Mouse (Mus musculus) CH12F3 (cell line): ENCODE data around the gene B3galnt2.
"Not testable (repeated sequence)": the region's sequence is repeated elsewhere in the genome, so short reads cannot be mapped to it uniquely, and the experiment has no call there.

ENCODE experiments used
- in situ Hi-C: fragments of 300-500 bp; cut with MboI; formaldehyde crosslinking; loops from 2 replicates; pipeline ENCODE4 v1.14.3; 2020; ENCODE audit warnings: low sequenced_read_pairs

Gene B3galnt2

GRCm38 (mm10) chr13:13953874-13954832 is at the start of gene B3galnt2:
Gene B3galnt2 (plus strand): TSS chr13:13954469.
- in situ Hi-C loops = no loop called here

- in situ Hi-C loops = no loop called here
Observed at GRCm38 (mm10) chr13:13911341-13911740, 42.9 kb upstream of the B3galnt2 start.

GRCm38 (mm10) chr13:13919396-13919795 is 34.9 kb upstream of the B3galnt2 start:
- in situ Hi-C loops = no loop called here

GRCm38 (mm10) chr13:13922526-13922925 is 31.7 kb upstream of the B3galnt2 start:
- in situ Hi-C loops = no loop called here

- in situ Hi-C loops = no loop called here
Observed at GRCm38 (mm10) chr13:13929982-13930381, 24.3 kb upstream of the B3galnt2 start.

GRCm38 (mm10) chr13:13954931-13955330 is 662 bp downstream of the B3galnt2 start:
- in situ Hi-C loops = no loop called here

- in situ Hi-C loops = no loop called here
Observed at GRCm38 (mm10) chr13:13956686-13957085, 2.4 kb downstream of the B3galnt2 start.

- in situ Hi-C loops = no loop called here
Observed at GRCm38 (mm10) chr13:13960211-13960610, 5.9 kb downstream of the B3galnt2 start.

- in situ Hi-C loops = no loop called here
Observed at GRCm38 (mm10) chr13:13961046-13961445, 6.8 kb downstream of the B3galnt2 start.

- in situ Hi-C loops = no loop called here
Observed at GRCm38 (mm10) chr13:13965388-13965964, 11.2 kb downstream of the B3galnt2 start.

GRCm38 (mm10) chr13:13966172-13966571 is 11.9 kb downstream of the B3galnt2 start:
- in situ Hi-C loops = no loop called here

- in situ Hi-C loops = no loop called here
Observed at GRCm38 (mm10) chr13:13968629-13969111, 14.4 kb downstream of the B3galnt2 start.

GRCm38 (mm10) chr13:13969796-13970195 is 15.5 kb downstream of the B3galnt2 start:
- in situ Hi-C loops = no loop called here

GRCm38 (mm10) chr13:13981842-13982241 is 27.6 kb downstream of the B3galnt2 start:
- in situ Hi-C loops = not testable (repeated sequence)

GRCm38 (mm10) chr13:13983523-13983922 is 29.3 kb downstream of the B3galnt2 start:
- in situ Hi-C loops = no loop called here

- in situ Hi-C loops = no loop called here
Observed at GRCm38 (mm10) chr13:13989135-13989534, 34.9 kb downstream of the B3galnt2 start.

- in situ Hi-C loops = no loop called here
Observed at GRCm38 (mm10) chr13:13990391-13990790, 36.1 kb downstream of the B3galnt2 start.

- in situ Hi-C loops = no loop called here
Observed at GRCm38 (mm10) chr13:13993041-13993440, 38.8 kb downstream of the B3galnt2 start.

GRCm38 (mm10) chr13:13995046-13995445 is 40.8 kb downstream of the B3galnt2 start:
- in situ Hi-C loops = no loop called here

- in situ Hi-C loops = no loop called here
Observed at GRCm38 (mm10) chr13:13997476-13997875, 43.2 kb downstream of the B3galnt2 start.

- in situ Hi-C loops = no loop called here
Observed at GRCm38 (mm10) chr13:14002706-14003105, 48.4 kb downstream of the B3galnt2 start.

- in situ Hi-C loops = no loop called here
Observed at GRCm38 (mm10) chr13:14004086-14004485, 49.8 kb downstream of the B3galnt2 start.
